Mouse (Mus musculus) left cerebral cortex, postnatal 25 days (tissue): ENCODE data around the gene Agap3. TPM values are rescaled to one million over a fixed set of nuclear protein-coding genes. Genes with fewer than 3 reads are reported as not detected.
A peak's percentile ranks its signal among the peaks of the same experiment; 100 is the strongest.

Experiments used
- DNase-seq, 2 experiments: peaks; one replicate each; pipeline ENCODE4 v3.0.0; 2022; ENCODE audit warnings: low spot score in 2 of 2, mixed read lengths in 1 of 2
- intact Hi-C: fragments of 180-260 bp; cut with DNase I; formaldehyde crosslinking; loops from one replicate; pipeline ENCODE4 v1.15.1; 2025
- total RNA-seq, 2 experiments: library from RNA; stranded (reverse); gene quantifications; 2 replicates each; pipeline ENCODE4 v1.2.3; 2021

The Agap3 gene
- total RNA-seq, 2 experiments from 2014 or later: 505 to 511 TPM

- intact Hi-C loops: loop anchor here (5.0 kb wide), 1 partner anchor 73 kb away; no protein-coding TSS in a partner anchor
- peak; percentile 78 to 84 for DNase-seq
These were observed 18.6 kb downstream of the Agap3 start for GRCm38 (mm10) chr5:24470600-24470999.

GRCm38 (mm10) chr5:24472884-24473619 is 21.1 kb downstream of the Agap3 start:
- intact Hi-C loops: loop anchor here (5.0 kb wide), 1 partner anchor 76 kb away; no protein-coding TSS in a partner anchor

GRCm38 (mm10) chr5:24474025-24474722 is 22.2 kb downstream of the Agap3 start:
- DNase-seq: no peak

More at GRCm38 (mm10) chr5:24472884-24473619, 21.1 kb downstream of the Agap3 start:
- no peak for DNase-seq

GRCm38 (mm10) chr5:24474723-24475261 is 22.8 kb downstream of the Agap3 start:
- DNase-seq: peak; percentile 78 to 81
- intact Hi-C loops: loop anchor here (5.0 kb wide), 1 partner anchor 77 kb away; no protein-coding TSS in a partner anchor

More at GRCm38 (mm10) chr5:24474025-24474722, 22.2 kb downstream of the Agap3 start:
- intact Hi-C loops: loop anchor here (5.0 kb wide), 1 partner anchor 77 kb away; no protein-coding TSS in a partner anchor

GRCm38 (mm10) chr5:24475476-24476241 is 23.7 kb downstream of the Agap3 start:
- intact Hi-C loops: no loop called here

GRCm38 (mm10) chr5:24477909-24478308 is 25.9 kb downstream of the Agap3 start:
- intact Hi-C loops: no loop called here

More at GRCm38 (mm10) chr5:24475476-24476241, 23.7 kb downstream of the Agap3 start:
- no peak for DNase-seq

GRCm38 (mm10) chr5:24481647-24482046 is 29.7 kb downstream of the Agap3 start:
- intact Hi-C loops: no loop called here
- peak; percentile 59 to 65 for DNase-seq

More at GRCm38 (mm10) chr5:24477909-24478308, 25.9 kb downstream of the Agap3 start:
- no peak for DNase-seq

GRCm38 (mm10) chr5:24482247-24483079 is 30.5 kb downstream of the Agap3 start:
- intact Hi-C loops: no loop called here
- no peak for DNase-seq

GRCm38 (mm10) chr5:24483326-24483725 is 31.3 kb downstream of the Agap3 start:
- intact Hi-C loops: no loop called here
- peak; percentile 66 to 84 for DNase-seq

- peak in 1 of 2 experiments; percentile 43 for DNase-seq
These were observed 33.0 kb downstream of the Agap3 start for GRCm38 (mm10) chr5:24484963-24485362.

GRCm38 (mm10) chr5:24486097-24486496 is 34.1 kb downstream of the Agap3 start:
- intact Hi-C loops: loop anchor here (2.0 kb wide), 1 partner anchor 111 kb away; no protein-coding TSS in a partner anchor
- peak; percentile 85 to 91 for DNase-seq

More at GRCm38 (mm10) chr5:24484963-24485362, 33.0 kb downstream of the Agap3 start:
- intact Hi-C loops: no loop called here

GRCm38 (mm10) chr5:24486738-24487137 is 34.8 kb downstream of the Agap3 start:
- intact Hi-C loops: loop anchor here (2.0 kb wide), 1 partner anchor 110 kb away; no protein-coding TSS in a partner anchor
- no peak for DNase-seq

- no peak for DNase-seq
- intact Hi-C loops: no loop called here
These were observed 38.5 kb downstream of the Agap3 start for GRCm38 (mm10) chr5:24490413-24490920.

GRCm38 (mm10) chr5:24492546-24493285 is 40.7 kb downstream of the Agap3 start:
- no peak for DNase-seq
- intact Hi-C loops: no loop called here

- intact Hi-C loops: no loop called here
- DNase-seq: no peak
These were observed 43.0 kb downstream of the Agap3 start for GRCm38 (mm10) chr5:24495019-24495418.

- no peak for DNase-seq
These were observed 44.8 kb downstream of the Agap3 start for GRCm38 (mm10) chr5:24496756-24497155.

GRCm38 (mm10) chr5:24497526-24497925 is 45.5 kb downstream of the Agap3 start:
- DNase-seq: no peak
- intact Hi-C loops: no loop called here

More at GRCm38 (mm10) chr5:24496756-24497155, 44.8 kb downstream of the Agap3 start:
- intact Hi-C loops: no loop called here
